Mouse (Mus musculus) embryo, embryonic 10 days (tissue): ENCODE measurements around the gene Ahsg.
A peak's percentile ranks its signal among the peaks of the same experiment; 100 is the strongest.

ENCODE experiments used
- DNase-seq: peaks from one replicate; pipeline ENCODE4 v3.0.0-alpha.2; 2015; ENCODE audit warnings: low spot score

Ahsg gene

DNA sequence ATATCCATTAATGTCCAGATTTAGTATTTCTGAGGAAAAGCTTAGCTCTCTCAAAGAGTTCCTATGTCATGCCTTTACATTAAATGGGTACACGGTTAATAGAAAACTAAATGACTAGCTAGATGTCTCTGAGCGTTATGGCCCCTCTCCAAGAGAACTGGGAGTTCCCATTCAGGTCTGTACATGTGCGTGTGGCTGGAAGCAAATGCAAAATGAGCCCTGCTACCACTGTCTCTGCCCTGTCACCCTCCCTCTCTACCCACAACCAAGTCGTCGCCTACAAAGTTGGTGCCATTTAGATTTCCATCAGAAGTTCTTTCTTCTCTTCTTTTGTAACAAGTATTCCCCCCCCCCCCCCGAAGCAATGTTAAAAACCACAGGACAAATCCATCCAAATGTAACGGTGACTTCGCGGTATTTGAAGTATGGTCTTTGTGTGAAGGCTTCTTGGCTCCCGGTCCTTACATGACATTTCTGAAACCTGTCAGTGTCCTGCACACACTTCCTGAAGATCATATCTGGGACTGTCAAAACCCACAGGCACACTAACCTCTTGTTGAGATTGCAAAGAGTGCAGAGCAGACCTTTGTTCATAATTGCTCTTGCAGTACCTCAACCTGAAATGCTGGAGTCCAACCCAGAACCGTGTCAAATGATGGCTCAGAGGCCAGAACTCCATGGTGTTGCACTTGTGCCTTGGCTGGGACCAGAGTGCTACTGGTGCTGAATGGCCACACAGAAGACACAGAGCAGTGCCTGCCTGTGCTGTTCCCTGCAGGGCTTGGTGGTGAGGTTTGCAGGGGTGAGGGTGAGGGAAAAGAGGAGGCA, at the start of gene Ahsg:
Gene Ahsg (plus strand): TSS at position 595 of the 828 bp plus-strand sequence.
- no peak for DNase-seq

DNA sequence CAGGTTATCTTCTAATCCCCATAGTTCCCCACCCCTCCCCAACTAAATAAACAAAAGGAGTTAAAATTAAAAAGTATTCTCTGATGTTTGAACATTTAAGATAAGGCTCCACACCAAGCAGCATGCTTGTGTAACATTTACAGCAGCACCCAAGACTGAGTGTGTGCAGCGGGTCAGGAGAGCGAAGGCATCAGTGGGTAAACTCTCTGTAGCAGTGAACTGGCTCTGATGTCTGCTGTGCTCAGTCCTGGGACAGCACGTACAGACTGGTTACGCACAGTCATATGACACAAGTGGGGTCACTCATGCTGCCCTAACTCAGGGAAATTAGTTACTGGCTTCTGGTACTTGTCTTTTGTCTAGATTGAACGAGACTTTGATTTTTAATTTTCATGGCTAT, 48.2 kb upstream of the Ahsg start:
- no peak for DNase-seq

DNA sequence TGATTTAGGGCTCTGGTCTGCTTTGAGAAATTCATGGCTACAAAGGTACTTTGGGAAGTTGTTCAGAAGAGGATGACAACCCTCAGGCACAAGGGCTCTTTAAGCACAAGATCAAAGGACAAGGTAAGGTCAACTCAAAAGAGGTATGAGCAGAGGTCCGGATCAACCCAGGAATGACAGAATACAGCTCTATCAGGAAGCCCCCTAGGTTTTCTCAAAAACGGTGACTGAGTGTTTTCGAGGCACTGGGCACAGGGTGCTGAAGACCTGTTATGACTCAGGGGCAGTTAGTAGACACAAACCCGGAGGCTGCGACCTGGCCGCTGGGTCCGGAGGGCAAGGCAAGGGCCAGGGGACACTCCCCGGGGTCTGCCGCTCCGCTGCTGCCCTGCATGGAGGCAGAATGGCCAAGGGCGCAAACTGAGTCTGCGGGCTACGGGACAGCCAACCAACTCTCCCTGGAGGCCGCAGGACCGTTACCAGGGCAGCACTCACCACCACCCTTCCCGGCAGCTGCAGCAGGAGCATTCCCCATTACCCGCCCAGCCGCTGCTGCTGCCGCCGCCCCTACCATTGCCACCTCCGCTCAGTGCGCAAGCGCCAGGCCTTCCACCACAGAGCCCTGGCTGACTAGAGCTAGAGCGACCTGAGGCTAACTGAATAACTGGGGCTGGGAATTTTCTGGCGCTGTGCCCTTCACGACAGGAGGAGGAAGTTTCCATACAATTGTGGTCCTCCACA, 46.8 kb upstream of the Ahsg start:
- DNase-seq, result peak; percentile 91

DNA sequence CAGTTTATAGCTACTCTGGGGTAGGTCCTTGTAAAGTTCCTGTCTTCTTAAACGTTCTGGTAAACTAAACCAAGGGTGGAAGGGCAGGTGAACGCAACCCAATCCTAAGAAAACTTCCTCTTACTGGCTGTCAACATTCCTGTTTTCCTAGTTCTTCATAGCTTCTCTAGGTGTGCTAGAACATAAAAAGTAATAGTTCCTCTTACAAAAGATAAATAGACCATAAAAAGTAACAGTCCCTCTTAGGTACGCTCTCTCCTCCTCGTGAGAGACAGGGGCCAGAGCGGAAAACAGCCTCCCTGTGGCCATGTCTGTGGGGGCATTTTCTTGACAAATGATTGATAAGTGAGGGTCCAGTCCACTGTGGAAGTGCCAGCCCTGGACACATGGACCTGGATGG, 46.2 kb upstream of the Ahsg start:
- no peak for DNase-seq

DNA sequence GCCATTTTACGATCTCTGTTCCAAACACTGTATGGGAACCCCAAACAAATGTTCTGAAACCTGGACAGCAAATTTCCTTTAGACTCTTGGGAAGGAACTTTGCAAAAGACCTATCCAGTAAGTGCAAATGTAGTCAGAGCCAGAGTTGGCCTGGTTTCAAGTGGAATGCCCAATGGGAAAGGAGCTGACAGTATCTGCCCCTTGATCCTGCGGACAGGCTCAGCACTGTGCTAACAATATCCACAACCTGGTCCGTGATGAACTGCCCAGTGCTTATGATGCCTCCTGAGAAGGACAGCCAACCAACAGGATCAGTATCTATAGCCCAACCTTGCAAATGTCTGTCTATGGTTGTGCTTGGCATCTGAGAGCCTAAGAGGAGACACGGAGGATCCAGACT, 45.6 kb upstream of the Ahsg start:
- DNase-seq, result no peak

DNA sequence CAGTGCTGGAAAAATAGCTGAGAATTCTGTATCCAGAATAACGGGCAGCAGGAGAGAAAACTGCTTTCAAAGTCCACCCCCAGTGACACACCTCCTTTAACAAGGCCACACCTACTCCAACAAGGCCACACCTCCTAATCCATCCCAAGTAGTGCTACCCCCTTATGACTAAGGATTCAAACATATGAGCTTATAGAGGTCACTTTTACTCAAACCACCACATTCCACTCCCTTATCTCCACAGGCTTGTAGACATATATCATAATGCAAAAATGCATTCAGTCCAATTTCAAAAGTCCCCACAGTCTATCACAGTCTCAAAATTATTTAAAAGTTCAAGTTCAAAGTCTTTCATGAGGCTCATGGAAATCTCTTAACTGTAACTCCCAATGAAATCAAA, 43.4 kb upstream of the Ahsg start:
- no peak for DNase-seq

DNA sequence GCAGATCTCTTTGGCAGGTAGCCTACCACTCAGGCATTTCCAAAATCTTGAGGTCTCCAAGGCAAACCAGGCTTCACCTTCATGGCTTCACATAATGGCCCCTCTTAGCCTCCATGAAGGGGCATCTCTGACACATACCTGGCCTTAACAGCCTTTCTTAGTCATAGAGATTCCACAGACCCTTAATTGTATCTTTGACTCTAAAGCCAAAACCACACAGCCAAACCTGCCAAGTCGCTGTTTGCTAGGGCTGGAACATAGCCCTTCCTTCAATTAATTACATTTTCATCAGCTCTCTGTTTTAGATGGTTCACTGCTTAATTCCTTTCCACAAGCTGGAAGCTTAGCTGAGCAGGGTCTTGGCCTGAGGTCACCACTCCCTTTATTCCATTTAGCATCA, 42.7 kb upstream of the Ahsg start:
- DNase-seq, result no peak

DNA sequence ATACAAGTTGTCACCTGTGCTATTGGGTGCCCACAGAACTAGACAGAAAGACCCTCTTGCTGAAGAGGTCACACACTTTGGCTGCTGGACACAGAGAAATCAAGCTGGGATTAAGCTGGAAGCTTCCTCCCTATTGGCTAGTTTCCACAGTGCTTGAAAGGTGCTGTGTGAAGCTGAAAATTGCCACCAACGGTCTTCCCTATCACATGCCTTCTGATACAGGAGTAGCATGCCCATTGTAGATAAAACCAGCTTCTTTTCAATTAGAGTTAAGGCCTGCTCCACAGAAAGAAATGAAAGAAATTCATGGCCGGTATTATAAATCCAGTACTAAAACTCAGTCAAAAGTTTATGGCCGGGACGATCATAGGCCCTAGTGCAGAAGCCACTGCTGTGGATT, 38.4 kb upstream of the Ahsg start:
- no peak for DNase-seq

DNA sequence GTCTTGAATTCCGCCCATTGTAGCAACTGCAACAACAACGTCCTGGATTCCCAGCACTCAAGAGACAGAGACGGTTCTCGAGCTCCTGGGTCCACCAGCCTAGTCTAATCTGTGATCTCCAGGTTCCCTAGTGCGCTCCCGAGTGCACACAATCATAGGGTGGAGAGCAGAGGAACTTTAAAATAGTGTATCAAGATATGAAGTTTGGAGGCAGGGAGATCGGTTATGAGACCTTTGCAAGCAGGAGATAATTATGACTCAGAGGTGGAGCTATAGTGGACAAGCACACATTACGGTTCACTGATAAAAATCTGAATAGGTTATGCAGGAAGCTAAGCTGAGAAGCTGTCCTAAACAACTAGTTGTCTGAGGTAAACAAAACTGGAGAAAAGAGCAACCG, 34.3 kb upstream of the Ahsg start:
- no peak for DNase-seq

DNA sequence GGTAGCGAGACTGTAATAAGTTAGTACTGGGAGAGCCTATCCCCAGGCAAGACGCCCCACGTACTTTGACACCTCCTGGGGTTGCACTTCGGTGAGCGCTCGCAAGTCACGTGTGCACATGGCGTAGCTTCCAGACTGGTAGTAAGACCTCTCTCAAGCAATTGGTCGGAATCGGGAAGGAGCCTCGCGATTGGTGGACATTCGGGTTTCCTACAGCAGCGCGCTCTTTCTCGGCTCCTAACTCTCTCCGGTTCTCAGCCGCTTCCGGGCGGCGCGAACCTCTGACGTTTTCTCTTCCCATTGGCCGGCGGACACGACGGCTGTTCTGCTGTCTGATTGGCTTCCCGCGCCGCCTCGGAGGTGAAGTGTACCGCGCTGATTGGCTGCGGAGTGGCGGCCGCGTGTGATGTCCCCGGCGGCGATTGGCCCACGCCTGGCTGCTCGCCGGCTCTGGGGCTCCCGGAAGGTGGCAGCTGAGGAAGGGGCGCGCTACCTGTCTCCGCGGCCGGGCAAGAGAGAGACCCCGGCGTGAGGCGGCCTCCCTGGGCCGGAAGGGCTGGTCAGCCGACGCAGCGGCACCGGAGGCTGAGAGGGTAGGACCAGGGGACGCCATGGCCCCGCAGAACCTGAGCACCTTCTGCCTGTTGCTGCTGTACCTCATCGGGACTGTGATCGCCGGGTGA, 33.5 kb upstream of the Ahsg start, which contains the start of the genes Tbccd1 and Dnajb11:
Gene Tbccd1 (minus strand): TSS at position 239 of the 683 bp plus-strand sequence.
Gene Dnajb11 (plus strand): TSS at position 415 of the 683 bp plus-strand sequence.
- peak; percentile 98 for DNase-seq

DNA sequence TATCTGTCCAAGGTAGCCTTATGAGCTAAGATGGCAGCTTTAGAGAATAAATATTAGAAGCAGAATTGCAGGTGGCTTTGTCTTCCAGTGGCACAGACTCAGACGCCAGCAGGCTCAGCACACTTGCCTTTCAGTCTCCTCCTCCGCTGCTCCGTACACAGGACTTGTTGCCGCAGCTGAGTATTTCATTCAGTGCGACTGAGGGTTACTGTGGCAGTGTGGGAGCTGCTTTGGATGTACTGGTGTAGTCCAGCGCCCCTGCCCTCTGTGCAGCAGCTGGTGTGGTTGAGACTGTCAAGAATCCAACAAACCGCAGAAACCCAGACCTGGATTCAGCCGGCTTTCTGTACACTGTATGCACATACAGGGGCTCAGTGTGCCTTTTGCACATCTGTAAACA, 18.7 kb upstream of the Ahsg start:
- no peak for DNase-seq

DNA sequence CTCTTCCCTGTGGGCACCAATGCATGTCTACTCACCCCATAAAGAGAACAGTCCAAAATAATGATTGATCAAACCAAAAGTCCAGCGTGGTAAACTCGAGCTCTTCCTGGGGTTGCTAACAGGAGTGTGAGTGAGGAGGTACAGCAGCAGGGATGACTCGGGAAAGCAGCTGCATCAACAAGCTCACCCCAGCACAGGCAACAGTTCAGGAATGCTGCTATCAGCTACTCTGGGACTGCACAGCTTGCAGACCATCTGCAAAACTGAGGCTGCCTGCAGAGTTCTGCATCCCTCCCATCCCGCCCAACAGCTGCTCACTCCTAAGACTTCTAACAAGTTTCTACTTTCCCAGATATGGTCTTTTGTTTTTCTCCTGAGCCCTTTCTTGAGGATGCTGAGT, 17.7 kb upstream of the Ahsg start:
- DNase-seq, result no peak

DNA sequence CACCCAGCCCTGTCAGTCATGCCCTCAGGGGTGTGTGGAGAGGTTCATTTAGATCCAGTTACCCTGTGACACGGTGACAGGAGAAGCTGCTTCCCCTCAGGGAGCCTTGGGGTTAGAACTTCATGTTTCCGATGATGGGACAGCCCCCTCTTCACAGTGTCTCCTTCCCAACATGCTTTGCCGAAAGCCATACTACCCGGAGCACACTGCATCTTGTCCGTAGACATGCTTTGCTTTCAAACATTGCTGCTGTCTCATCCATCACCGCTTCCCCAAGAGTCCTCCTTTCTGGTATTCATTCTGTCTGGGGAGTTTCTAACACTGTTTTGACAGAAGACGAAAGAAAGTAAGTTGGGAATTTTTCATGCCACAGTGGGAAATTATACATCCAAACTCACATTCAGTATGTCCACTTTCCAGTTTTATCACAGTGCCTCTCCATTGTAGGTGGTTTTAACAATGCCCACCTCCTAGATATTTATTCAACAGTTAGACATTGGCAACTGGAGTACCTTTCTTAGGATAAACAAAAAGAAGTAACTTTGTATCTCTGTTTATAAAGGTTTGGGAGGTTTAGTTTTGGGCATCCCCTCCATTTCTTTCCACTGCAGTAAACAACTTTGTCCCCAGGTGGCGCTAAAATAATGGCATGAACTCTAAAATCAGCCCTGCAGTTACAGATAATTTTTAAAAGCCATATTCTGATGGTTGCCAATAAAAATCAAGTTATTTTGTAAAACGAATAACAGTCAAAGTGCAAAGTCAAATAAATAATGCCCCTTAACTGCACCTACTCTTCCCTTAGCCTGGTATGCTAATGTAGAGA, 14.6 kb upstream of the Ahsg start:
- no peak for DNase-seq

DNA sequence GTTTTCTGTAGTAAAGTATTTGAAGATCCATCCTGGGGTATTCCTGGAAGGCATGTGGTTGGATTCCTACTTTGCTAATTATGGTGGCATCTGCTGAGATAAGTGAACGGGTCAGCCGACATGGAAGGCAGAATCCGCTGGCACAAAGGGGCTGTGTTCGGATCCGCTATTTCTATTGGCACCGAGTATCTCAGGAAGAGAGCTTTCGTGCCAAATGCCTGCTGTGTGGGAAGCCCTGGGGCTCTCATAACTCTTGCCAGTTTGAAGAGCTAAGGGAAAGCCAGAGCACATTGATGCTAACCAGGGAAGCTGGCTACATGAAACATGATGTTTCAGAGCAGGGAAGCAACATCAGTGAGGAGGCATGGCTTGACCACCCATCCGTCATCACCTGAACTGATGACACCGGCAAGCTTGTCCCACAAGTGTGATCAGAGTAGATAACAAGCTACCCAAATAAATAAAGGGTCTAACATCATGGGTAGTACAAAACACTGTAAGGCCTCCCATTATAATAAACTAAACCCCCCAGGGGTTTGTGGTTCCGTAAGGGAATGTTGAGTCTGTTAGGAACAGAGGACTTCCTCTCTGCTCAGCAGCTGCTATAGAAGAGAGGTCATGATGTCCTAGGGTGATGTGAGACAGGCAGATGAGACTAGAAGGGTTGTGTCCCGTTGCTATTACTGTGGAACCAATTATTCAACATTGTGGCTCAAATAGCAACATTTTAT, 13.3 kb upstream of the Ahsg start:
- no peak for DNase-seq

DNA sequence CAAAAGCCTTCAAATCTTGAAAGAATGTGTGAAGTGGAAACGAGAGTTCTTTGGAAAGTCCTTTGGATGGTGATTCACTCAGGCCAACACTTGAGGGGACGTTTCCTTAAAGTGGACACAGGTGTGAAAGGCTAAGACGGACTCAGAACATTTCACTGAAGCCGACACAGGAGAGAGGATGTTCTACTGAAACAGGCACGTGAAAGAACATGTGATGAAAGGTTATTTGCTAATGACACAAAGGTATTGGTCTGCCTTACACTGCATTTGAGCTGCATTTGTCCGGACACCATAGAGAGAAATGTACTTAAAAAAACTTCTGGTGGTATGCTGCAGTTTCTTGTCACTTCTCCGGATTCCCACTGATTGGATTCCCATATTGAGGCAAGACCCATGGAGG, 12.4 kb upstream of the Ahsg start:
- DNase-seq, result no peak

DNA sequence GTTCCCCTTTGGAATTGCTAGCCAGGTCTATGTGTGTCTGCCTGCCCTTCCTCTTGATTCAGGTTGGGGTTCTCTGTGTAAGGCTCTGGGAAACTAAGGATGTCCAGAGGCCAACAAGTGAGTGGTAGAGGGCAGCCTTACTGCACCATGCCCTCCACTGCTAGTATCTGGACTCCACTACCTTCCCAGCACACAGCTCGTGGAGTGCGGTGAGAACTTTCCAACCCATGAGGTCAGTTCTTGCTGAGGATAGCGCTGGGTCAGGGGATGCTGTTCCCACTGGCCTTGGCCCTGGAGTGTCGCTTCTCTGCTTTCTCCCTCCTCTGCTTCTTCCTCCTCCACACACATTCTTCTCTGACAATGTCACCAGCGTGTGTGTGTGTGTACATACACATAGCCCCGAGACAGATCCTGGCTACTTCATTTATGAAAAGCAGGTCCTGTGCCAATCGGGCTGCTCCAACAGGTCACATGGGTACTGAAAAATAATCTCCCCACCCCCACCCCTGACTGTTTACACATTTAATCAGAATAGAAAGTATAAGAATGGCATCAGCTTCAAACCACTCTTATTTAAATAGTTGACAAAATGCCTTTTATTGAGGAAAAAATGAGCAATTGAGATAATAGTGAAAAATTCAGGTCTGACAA, 11.0 kb upstream of the Ahsg start:
- DNase-seq, result no peak

DNA sequence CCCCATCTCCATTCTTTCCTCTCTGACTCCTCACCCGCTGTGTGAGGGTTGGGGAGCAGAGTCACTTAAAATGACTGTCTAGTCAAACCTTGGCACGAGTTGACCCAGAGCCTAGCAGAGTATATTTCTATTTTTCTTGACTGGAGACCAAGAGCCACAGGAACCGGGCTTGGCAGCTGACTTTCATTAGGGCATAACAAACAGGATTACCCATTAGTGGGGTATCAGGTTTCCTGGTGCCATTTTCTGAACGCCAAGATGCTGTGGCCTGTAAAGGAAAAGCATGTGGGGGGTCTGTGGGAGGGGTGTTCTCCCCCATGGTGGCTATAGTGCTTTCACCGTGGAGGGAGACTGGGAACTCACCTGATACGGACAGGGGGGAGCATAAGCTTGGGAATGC, 10.2 kb upstream of the Ahsg start:
- peak; percentile 55 for DNase-seq

DNA sequence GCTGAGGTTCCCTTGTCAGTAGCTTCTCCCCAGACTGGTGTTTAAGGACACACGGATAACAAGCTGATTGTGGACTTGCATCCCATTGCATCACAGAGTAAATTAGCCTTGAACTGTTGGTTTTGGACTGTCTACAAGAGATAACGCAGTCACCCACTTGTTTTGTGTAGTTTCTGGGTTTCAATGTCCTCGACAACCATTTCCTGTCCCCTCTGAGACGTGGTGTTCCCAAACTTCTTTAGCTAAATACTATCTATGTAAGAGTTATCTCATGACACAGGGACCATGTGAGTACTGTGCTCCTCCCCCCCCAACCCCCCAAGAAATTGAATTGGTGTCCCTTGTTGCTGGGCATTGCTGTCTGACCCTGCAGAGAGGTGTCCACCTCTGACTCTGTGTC, 9.6 kb upstream of the Ahsg start:
- DNase-seq, result no peak

DNA sequence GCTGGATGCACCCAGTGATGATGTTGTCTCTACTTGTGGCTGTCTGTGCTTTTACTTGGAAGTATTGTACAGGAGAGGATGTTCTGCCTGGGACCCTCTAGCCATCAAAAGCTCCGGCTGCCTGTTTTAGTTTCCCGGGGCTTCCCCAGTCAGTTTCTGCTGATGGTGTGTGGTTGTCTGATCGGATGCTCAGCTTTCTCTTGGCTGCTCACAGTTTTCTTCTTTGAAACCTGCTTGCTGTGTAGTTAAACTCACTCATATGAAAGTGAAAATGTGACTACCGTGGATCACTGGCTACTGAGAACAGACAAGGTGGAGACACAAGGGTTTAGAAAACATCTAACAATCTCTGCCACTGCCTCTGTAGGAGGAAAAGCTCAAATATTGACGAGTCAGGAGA, 7.6 kb upstream of the Ahsg start:
- no peak for DNase-seq

DNA sequence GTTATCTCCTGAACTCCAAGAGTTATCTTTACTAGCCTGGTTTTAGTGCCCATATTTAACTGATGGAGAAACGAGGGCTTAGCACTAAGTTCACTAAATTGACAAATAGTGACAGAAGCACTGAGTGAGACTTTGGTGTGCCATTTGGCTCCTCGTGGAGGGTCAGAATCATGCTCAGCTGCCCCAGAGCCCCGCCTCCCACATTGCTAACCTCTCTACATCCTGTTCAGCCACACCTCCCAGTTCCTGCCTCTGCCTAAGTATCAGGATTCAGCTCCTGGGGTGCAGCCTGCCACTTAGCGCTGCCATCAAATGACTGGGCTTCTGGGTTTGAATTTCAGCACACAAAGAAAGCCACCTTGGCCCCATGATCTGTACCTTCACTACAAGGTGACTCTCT, 5.7 kb upstream of the Ahsg start:
- peak; percentile 11 for DNase-seq

DNA sequence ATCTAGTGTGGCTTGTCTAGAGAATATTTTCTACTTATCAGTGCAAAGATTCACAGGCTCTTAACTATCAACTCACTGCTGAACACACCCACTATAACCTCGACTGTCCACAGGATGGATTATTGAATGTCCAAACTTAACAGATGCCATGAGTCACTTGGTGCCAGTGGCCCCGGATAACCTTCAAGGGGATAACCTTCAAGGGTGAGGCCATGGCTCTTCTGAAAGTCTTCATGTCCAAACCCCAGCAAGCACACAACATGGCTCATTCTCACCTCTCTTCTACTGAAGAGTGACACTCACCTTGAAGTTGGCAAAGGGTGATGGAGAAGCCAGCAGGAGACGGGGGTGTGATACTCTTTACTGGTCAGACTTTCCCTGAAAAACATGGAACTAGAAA, 4.4 kb upstream of the Ahsg start:
- no peak for DNase-seq
